24 mouse cellular contexts compared by ENCODE assay signal in the genomic region with DNA sequence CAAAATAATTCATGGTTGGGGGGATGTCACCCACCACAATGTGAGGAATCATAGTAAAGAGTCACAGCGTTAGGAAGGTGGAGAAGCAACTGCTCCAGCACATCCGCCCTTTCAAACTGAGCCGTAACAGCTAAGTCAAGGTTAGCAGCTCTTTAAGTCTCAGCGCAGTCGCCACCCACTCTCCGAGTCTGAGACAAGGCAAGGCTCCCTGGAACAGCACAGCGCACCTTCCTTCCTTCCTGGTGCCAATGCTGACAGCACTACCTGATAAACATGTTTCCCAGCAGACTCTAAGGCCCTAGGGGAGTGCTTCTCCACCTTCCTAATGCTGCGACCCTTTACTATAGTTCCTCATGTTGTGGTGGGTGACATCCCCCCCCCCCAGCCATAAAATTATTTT. TPM values are rescaled to one million over a fixed set of nuclear protein-coding genes. Genes with fewer than 3 reads are reported as not detected.
DNase-seq lines count a peak whose midpoint lies in the region; ATAC-seq and TF ChIP-seq lines count a peak whose summit lies in the region.
"Had no signal": no experiment of that assay in that cellular context is flagged by ENCODE, and none has a peak within 500 bp of the region (broad histone marks: within the 10 kb centered on the region; RNA-seq: fewer than 3 reads in every experiment).

No protein-coding gene starts in this region.

- no peak overlapping the region for H3K27ac ChIP-seq in heart, embryonic 10.5 days
- peak overlapping the region; percentile 63; the same call in 1 of the 2 replicates for H3K27ac ChIP-seq in left cerebral cortex, adult 2 months
- H3K27ac ChIP-seq: embryonic facial prominence, embryonic 10.5 days; embryonic facial prominence, embryonic 12.5 days; forebrain, embryonic 13.5 days; forebrain, embryonic 15.5 days had no signal

- 89% methylated on average over 8 of the region's 8 CpGs for WGBS in heart, embryonic 10.5 days

- H3K27me3 ChIP-seq in heart, embryonic 10.5 days (ENCODE audit: insufficient read depth, poor library complexity, severe bottlenecking) = no peaks in the 10 kb centered on the region
- H3K27me3 ChIP-seq: CH12.LX; embryonic facial prominence, embryonic 12.5 days; forebrain, embryonic 13.5 days; forebrain, embryonic 15.5 days; Patski had no signal

- ATAC-seq in frontal cortex, adult (ENCODE audit: low TSS enrichment) = peak; percentile 47; the same call in 1 of the 2 replicates
- ATAC-seq: CD4-positive, CD25-positive, alpha-beta regulatory T cell, adult 4 months; forebrain, embryonic 13.5 days; forebrain, embryonic 15.5 days; Patski had no signal

- no peaks in the 10 kb centered on the region for H3K9me3 ChIP-seq in heart, embryonic 10.5 days
- H3K9me3 ChIP-seq: embryonic facial prominence, embryonic 10.5 days; embryonic facial prominence, embryonic 12.5 days; forebrain, embryonic 13.5 days; forebrain, embryonic 15.5 days had no signal

- H3K36me3 ChIP-seq in heart, embryonic 10.5 days = no peaks in the 10 kb centered on the region
- H3K36me3 ChIP-seq: embryonic facial prominence, embryonic 10.5 days; embryonic facial prominence, embryonic 12.5 days; forebrain, embryonic 15.5 days; G1E had no signal

- DNase-seq in frontal cortex, postnatal 10 days (ENCODE audit: low spot score in 2 of 2) = no peak
- peak; percentile 33 for DNase-seq in heart, embryonic 10.5 days (ENCODE audit: low spot score)
- no peak for DNase-seq in heart, postnatal 25 days (ENCODE audit: low spot score)
- no peak for DNase-seq in left cerebral cortex, adult 2 months (ENCODE audit: extremely low spot score in 1 of 2, low spot score in 2 of 2)
- no peak for DNase-seq in left cerebral cortex, postnatal 36 days (ENCODE audit: low spot score in 2 of 2)
- DNase-seq in right cerebral cortex, adult 18-20 months = peak; percentile 63
- no peak for DNase-seq in right cerebral cortex, postnatal 36 days (ENCODE audit: low spot score in 2 of 2)
- DNase-seq: adrenal gland, adult 2 months; adrenal gland, postnatal 10 days; adrenal gland, postnatal 25 days; B cell, adult 2 months; cerebellum, adult 11-12 months; cerebellum, adult 2 months; cerebellum, adult 9-10 months; cerebellum, postnatal 10 days had no signal

- peaks cover 5% of the 10 kb centered on the region for H3K4me1 ChIP-seq in heart, embryonic 10.5 days
- H3K4me1 ChIP-seq: embryonic facial prominence, embryonic 12.5 days had no signal

- H3K4me3 ChIP-seq in heart, embryonic 10.5 days = no peak overlapping the region
- H3K4me3 ChIP-seq in left cerebral cortex, adult 2 months = no peak overlapping the region
- H3K4me3 ChIP-seq: embryonic facial prominence, embryonic 10.5 days; embryonic facial prominence, embryonic 12.5 days; forebrain, embryonic 13.5 days; forebrain, embryonic 15.5 days had no signal

- intact Hi-C loops in heart, postnatal 25 days (cut with DNase I) = no loop called here
- intact Hi-C loops in left cerebral cortex, adult 2 months (cut with DNase I) = no loop called here
- intact Hi-C loops in left cerebral cortex, postnatal 36 days (cut with DNase I) = no loop called here

- TF ChIP-seq CTCF in left cerebral cortex, adult 2 months (IDR thresholded peaks at IDR 0.05) = no peak

RNA-seq across cellular contexts. Expression of a gene that starts 22.7 kb away (rescaled TPM):
- polyA plus RNA-seq in heart, embryonic 10.5 days (2016; fragmentation: Nextera tagmentation; extraction: Ambion mirVana) = 0.33 and 0.60 TPM in 2 replicates
- total RNA-seq in heart, postnatal 25 days (2021) = under 1 TPM; 0.39 to 0.42 TPM
- 10 to 100 TPM; 43.2 to 44.3 TPM for total RNA-seq in left cerebral cortex, adult 2 months (2021)
- total RNA-seq in left cerebral cortex, postnatal 36 days (2021) = 10 to 100 TPM; 39.8 to 51.9 TPM
- polyA plus RNA-seq: G1E had no signal

Comparison
In these comparisons a context has a peak if more than half of its experiments do, and no peak if none do; other contexts are left out.
1. DNase-seq: peak in heart, embryonic 10.5 days (single experiment) and right cerebral cortex, adult 18-20 months (single experiment); none in frontal cortex, postnatal 10 days (0 of 2), heart, postnatal 25 days (single experiment), left cerebral cortex, adult 2 months (0 of 2), left cerebral cortex, postnatal 36 days (0 of 2) and right cerebral cortex, postnatal 36 days (0 of 2).
2. RNA of a gene that starts 22.7 kb away (total RNA-seq): 39.8 to 51.9 TPM in left cerebral cortex, postnatal 36 days and 43.2 to 44.3 TPM in left cerebral cortex, adult 2 months; 0.39 to 0.42 TPM in heart, postnatal 25 days; every median in the first group is over 10 times any median in the second.